Mouse (Mus musculus): Measurements from ENCODE around the gene Kcnmb2. TPM values are rescaled to one million over a fixed set of nuclear protein-coding genes. Genes with fewer than 3 reads are reported as not detected.

Gene Kcnmb2
- polyA plus RNA-seq, 1 experiment from 2014 or later = 2.5 TPM

DNA sequence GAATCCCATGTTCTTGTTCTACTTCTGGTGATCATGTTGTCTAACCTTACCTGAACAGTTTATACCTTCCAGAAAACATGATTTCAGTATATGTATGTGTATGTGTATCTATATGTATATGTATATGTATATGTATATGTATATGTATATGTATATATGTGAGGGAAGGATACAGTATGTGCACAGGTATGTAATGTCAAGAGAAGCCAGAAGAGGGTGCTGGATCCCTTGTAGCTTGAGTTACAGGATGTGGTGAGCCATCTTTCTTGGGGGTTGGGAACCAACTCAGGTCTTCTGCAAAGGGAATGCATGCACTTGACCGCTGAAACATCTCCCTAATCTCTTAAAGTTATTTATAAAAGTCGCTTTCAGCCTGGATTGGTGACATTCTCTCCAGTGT, 286.6 kb downstream of the Kcnmb2 start:
- H3K4me1 ChIP-seq (replicated peaks) = no peaks in the 10 kb centered on the region

DNA sequence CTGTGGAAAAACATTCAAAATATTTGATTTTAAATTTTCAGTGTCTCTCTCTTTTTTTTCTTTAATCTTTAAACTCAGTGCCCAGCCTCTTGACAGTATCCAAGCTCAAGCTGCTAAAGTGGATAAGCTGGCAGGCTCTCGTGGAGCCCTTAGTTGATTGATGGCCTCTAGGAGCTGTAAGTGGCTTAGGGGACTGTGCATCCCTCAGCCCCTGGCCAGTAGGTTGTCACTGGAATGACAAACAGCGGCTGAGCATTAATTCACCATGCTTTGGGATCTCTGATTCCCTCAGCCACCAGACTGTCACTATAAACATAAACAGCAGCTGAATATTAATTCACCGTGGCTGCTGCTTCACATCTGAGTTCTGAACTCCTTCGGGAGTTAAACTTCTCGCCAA, 287.6 kb downstream of the Kcnmb2 start:
- Histone ChIP-seq H3K27me3 (replicated peaks) (no peaks in the 10 kb centered on the region), H3K9me3 (no peaks in the 10 kb centered on the region), H3K4me1 (replicated peaks) (no peaks in the 10 kb centered on the region), H3K4me3 (replicated peaks) (no peak overlapping the region), H3K27ac (no peak overlapping the region), H3K36me3 (no peaks in the 10 kb centered on the region), H3K9ac (no peak overlapping the region), H3K4me2 (replicated peaks) (no peak overlapping the region)
- no peak for ATAC-seq
- 44% methylated on average over 5 of the region's 5 CpGs for WGBS

More for the DNA sequence above, 286.6 kb downstream of the Kcnmb2 start:
- WGBS = 89% methylated on average over 2 of the region's 2 CpGs
- no peak overlapping the region for H3K4me2 ChIP-seq (replicated peaks)
- no peaks in the 10 kb centered on the region for H3K9me3 ChIP-seq
- ATAC-seq = no peak
- no peak overlapping the region for H3K9ac ChIP-seq
- no peaks in the 10 kb centered on the region for H3K27me3 ChIP-seq (replicated peaks)
- no peak overlapping the region for H3K4me3 ChIP-seq (replicated peaks)
- no peak overlapping the region for H3K27ac ChIP-seq
- H3K36me3 ChIP-seq = no peaks in the 10 kb centered on the region

DNA sequence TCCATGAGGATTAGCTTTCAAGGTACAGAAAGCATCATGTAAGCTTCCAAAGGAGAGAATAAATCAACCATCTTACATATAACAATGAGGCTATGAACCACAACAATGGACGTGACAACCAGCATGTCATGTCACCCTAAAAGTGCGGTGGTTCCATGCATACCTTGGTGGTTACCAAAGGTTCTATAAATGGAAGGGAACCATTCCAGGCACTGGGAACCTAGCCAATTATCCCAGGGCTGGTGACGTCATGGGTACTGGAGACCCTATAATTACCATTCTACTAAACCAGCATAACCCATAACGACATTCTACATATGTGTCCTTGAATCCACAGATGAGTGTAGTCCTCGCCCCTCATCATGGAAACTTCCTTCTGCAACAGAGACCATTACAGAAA, 291.7 kb downstream of the Kcnmb2 start:
- no peak overlapping the region for H3K4me2 ChIP-seq (replicated peaks)
- no peak overlapping the region for H3K9ac ChIP-seq
- no peaks in the 10 kb centered on the region for H3K36me3 ChIP-seq
- H3K27ac ChIP-seq = no peak overlapping the region
- H3K27me3 ChIP-seq (replicated peaks) = no peaks in the 10 kb centered on the region
- no peak overlapping the region for H3K4me3 ChIP-seq (replicated peaks)
- no peaks in the 10 kb centered on the region for H3K4me1 ChIP-seq (replicated peaks)
- H3K9me3 ChIP-seq = no peaks in the 10 kb centered on the region
- WGBS = 79% methylated on average over 5 of the region's 5 CpGs
- ATAC-seq = no peak

DNA sequence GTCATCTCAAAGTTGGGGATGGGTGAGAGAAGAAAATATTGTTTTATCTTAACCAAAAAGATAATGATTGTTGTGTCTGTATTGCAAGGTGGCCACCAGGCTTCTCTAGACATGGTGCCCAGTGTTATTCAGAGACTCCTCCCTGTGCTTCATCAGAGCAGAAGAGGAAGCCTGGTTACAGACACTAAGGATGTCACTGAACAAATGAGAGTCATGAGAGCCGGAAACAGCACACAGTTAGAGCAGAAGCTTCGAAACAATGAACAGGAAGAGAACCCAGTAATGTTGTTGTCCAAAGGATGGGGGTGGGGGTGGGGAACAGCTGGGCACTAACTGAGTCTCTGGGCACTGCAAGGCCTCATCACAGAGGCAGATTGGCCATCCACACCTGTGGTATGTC, 324.4 kb downstream of the Kcnmb2 start:
- Histone ChIP-seq H3K9ac (no peak overlapping the region), H3K27me3 (replicated peaks) (no peaks in the 10 kb centered on the region), H3K4me3 (replicated peaks) (no peak overlapping the region), H3K4me2 (replicated peaks) (no peak overlapping the region), H3K4me1 (replicated peaks) (no peaks in the 10 kb centered on the region), H3K36me3 (no peaks in the 10 kb centered on the region), H3K27ac (no peak overlapping the region), H3K9me3 (no peaks in the 10 kb centered on the region)
- ATAC-seq = no peak
- WGBS = 63% methylated on average over 2 of the region's 2 CpGs

DNA sequence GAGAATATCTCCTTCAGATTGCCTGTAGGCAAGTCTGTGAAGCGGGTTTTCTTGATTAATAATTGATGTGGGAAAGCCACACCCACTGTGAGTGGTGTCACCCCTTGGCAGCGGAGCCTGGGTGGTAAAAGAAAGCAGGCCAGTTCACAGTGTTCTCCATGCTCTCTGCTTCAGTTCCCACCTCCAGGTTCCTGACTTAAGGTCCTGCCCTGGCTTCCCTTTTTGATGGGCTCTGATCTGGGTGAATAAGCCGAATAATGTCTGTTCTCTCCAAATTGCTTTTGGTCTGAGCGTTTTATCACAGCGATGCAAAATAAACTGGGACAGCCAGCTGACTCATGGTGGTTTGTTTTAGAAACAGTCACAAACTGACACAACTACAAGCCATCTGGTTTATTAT, 334.5 kb downstream of the Kcnmb2 start:
- Histone ChIP-seq H3K9ac (no peak overlapping the region), H3K4me1 (replicated peaks) (no peaks in the 10 kb centered on the region), H3K27me3 (replicated peaks) (no peaks in the 10 kb centered on the region), H3K4me3 (replicated peaks) (no peak overlapping the region), H3K27ac (no peak overlapping the region), H3K4me2 (replicated peaks) (no peak overlapping the region), H3K36me3 (no peaks in the 10 kb centered on the region), H3K9me3 (no peaks in the 10 kb centered on the region)
- ATAC-seq = no peak
- 63% methylated on average over 5 of the region's 5 CpGs for WGBS

All from intestine, embryonic 15.5 days (tissue).